ENCODE assay signal across 9 mouse cellular contexts in genomic region chr8:111717866-111718265, GRCm38 (mm10). TPM values are rescaled to one million over a fixed set of nuclear protein-coding genes. Genes with fewer than 3 reads are reported as not detected.
DNase-seq lines count a peak whose midpoint lies in the region; ATAC-seq and TF ChIP-seq lines count a peak whose summit lies in the region.
"Had no signal": no experiment of that assay in that cellular context is flagged by ENCODE, and none has a peak within 500 bp of the region (broad histone marks: within the 10 kb centered on the region; RNA-seq: fewer than 3 reads in every experiment).

No protein-coding gene starts in this region.

- H3K4me2 ChIP-seq in heart, embryonic 13.5 days: peak overlapping the region; percentile 57
- H3K4me2 ChIP-seq in midbrain, embryonic 11.5 days: no peak overlapping the region

- H3K9ac ChIP-seq in heart, embryonic 13.5 days: peak overlapping the region; percentile 82
- peak overlapping the region; percentile 31; the same call in 1 of the 2 replicates for H3K9ac ChIP-seq in midbrain, embryonic 11.5 days (ENCODE audit: low read length)

- WGBS in heart, embryonic 13.5 days: 17% methylated on average over 6 of the region's 6 CpGs
- WGBS in limb, embryonic 10.5 days: 86% methylated on average over 6 of the region's 6 CpGs
- WGBS in midbrain, embryonic 11.5 days: 70% methylated on average over 6 of the region's 6 CpGs

- H3K9me3 ChIP-seq in heart, embryonic 13.5 days: no peaks in the 10 kb centered on the region
- no peaks in the 10 kb centered on the region for H3K9me3 ChIP-seq in limb, embryonic 10.5 days (replicated peaks)
- H3K9me3 ChIP-seq in midbrain, embryonic 11.5 days (ENCODE audit: control insufficient read depth, low read length): no peaks in the 10 kb centered on the region

- intact Hi-C loops in gastrocnemius, adult 2 months (cut with DNase I): loop anchor here (2.0 kb wide), 1 partner anchor 31 kb away; no protein-coding TSS in a partner anchor

- peak; percentile 39; the same call in 1 of the 2 replicates for TF ChIP-seq CTCF in gastrocnemius, adult 2 months (IDR thresholded peaks at IDR 0.05)

- peak; percentile 60 for DNase-seq in gastrocnemius, adult 2 months
- no peak for DNase-seq in gastrocnemius, adult 18-20 months (ENCODE audit: low spot score)
- peak; percentile 58 for DNase-seq in cerebellum, adult 9-10 months
- peak; percentile 29 for DNase-seq in limb, embryonic 10.5 days (ENCODE audit: low spot score)
- no peak for DNase-seq in midbrain, embryonic 11.5 days (ENCODE audit: low spot score, missing footprints)
- DNase-seq in frontal cortex, postnatal 25 days (ENCODE audit: low spot score in 2 of 2): no peak
- DNase-seq in urinary bladder, postnatal 36 days (ENCODE audit: low spot score in 2 of 2): no peak

- H3K27ac ChIP-seq in gastrocnemius, adult 2 months: peak overlapping the region; percentile 93
- H3K27ac ChIP-seq in heart, embryonic 13.5 days (replicated peaks): peak overlapping the region; percentile 100
- no peak overlapping the region for H3K27ac ChIP-seq in limb, embryonic 10.5 days
- H3K27ac ChIP-seq in midbrain, embryonic 11.5 days (ENCODE audit: low read depth, low read length): peak overlapping the region; percentile 93

- no peaks in the 10 kb centered on the region for H3K27me3 ChIP-seq in heart, embryonic 13.5 days (replicated peaks)
- H3K27me3 ChIP-seq in limb, embryonic 10.5 days (ENCODE audit: low read depth, poor library complexity, severe bottlenecking): no peaks in the 10 kb centered on the region
- no peaks in the 10 kb centered on the region for H3K27me3 ChIP-seq in midbrain, embryonic 11.5 days (ENCODE audit: control insufficient read depth, insufficient read depth, low read length)
- H3K27me3 ChIP-seq: CH12.LX had no signal

- ATAC-seq in heart, embryonic 13.5 days (ENCODE audit: extremely low read depth, insufficient number of reproducible peaks, low FRiP score, low TSS enrichment): no peak
- no peak for ATAC-seq in midbrain, embryonic 11.5 days (ENCODE audit: low FRiP score)

- peak overlapping the region; percentile 47 for H3K4me3 ChIP-seq in gastrocnemius, adult 2 months
- H3K4me3 ChIP-seq in heart, embryonic 13.5 days: no peak overlapping the region
- H3K4me3 ChIP-seq in limb, embryonic 10.5 days: no peak overlapping the region
- no peak overlapping the region for H3K4me3 ChIP-seq in midbrain, embryonic 11.5 days (ENCODE audit: low read depth, low read length)

- H3K4me1 ChIP-seq in heart, embryonic 13.5 days: peaks cover 70% of the 10 kb centered on the region
- peaks cover 18% of the 10 kb centered on the region for H3K4me1 ChIP-seq in limb, embryonic 10.5 days
- peaks cover 24% of the 10 kb centered on the region for H3K4me1 ChIP-seq in midbrain, embryonic 11.5 days (ENCODE audit: control insufficient read depth, insufficient read depth, low read length)

- peaks cover 65% of the 10 kb centered on the region for H3K36me3 ChIP-seq in heart, embryonic 13.5 days
- H3K36me3 ChIP-seq in limb, embryonic 10.5 days: peaks cover 84% of the 10 kb centered on the region
- peaks cover 17% of the 10 kb centered on the region for H3K36me3 ChIP-seq in midbrain, embryonic 11.5 days (ENCODE audit: control insufficient read depth, insufficient read depth, low read length)

RNA-seq across cellular contexts. Expression of gene Bcar1, which starts 25.7 kb away (rescaled TPM):
- total RNA-seq in gastrocnemius, adult 2 months (2021): 10 to 100 TPM; 10.8 to 12.6 TPM
- 10 to 100 TPM; 10.6 to 10.8 TPM for total RNA-seq in gastrocnemius, adult 18-20 months (2021)
- polyA plus RNA-seq in heart, embryonic 13.5 days (2015; fragmentation: Nextera tagmentation; extraction: Ambion mirVana): 40.2 and 43.4 TPM in 2 replicates
- 50.2 and 50.4 TPM in 2 replicates for polyA plus RNA-seq in limb, embryonic 10.5 days (2016; fragmentation: Nextera tagmentation; extraction: Ambion mirVana)
- 36.2 and 42.1 TPM in 2 replicates for polyA plus RNA-seq in midbrain, embryonic 11.5 days (2014; fragmentation: Nextera tagmentation; extraction: Ambion mirVana)

RNA-seq across cellular contexts. Expression of gene Ctrb1, which starts 27.1 kb away (rescaled TPM):
- not detected for total RNA-seq in gastrocnemius, adult 2 months (2021)
- under 1 TPM in 1 of 2 experiments, not detected in 1; 0.71 TPM for total RNA-seq in gastrocnemius, adult 18-20 months (2021)
- polyA plus RNA-seq in heart, embryonic 13.5 days (2015; fragmentation: Nextera tagmentation; extraction: Ambion mirVana): 1.9 TPM in 1 of 2 replicates, not detected in the other
- polyA plus RNA-seq in limb, embryonic 10.5 days (2016; fragmentation: Nextera tagmentation; extraction: Ambion mirVana): not detected in 2 replicates
- polyA plus RNA-seq in midbrain, embryonic 11.5 days (2014; fragmentation: Nextera tagmentation; extraction: Ambion mirVana): not detected in 2 replicates
- total RNA-seq: CH12.LX had no signal

Comparison
In these comparisons a context has a peak if more than half of its experiments do, and no peak if none do; other contexts are left out.
1. DNase-seq: peak in gastrocnemius, adult 2 months (single experiment), cerebellum, adult 9-10 months (single experiment) and limb, embryonic 10.5 days (single experiment); none in gastrocnemius, adult 18-20 months (single experiment), midbrain, embryonic 11.5 days (single experiment), frontal cortex, postnatal 25 days (0 of 2) and urinary bladder, postnatal 36 days (0 of 2).